Mouse (Mus musculus) stomach, embryonic 16.5 days (tissue): ENCODE results near the gene Trpm4. TPM values are rescaled to one million over a fixed set of nuclear protein-coding genes. Genes with fewer than 3 reads are reported as not detected.
A peak's percentile ranks its signal among the peaks of the same experiment; 100 is the strongest.

Experiments used
- ATAC-seq: fragments of 200-750 bp; cut with Nextera tagmentation; 2 replicates; pipeline ENCODE4 v1.8.0; 2017; ENCODE audit warnings: moderate number of reproducible peaks, moderate TSS enrichment; ENCODE audit not compliant: insufficient read depth, low FRiP score
- H3K27ac ChIP-seq: fragments of 300-500 bp; sonication (generic); 2 replicates; pipeline ENCODE4 v1.5.1; 2014; ENCODE audit warnings: low read length
- H3K27me3 ChIP-seq: fragments of 300-500 bp; sonication (generic); 2 replicates; pipeline ENCODE4 v1.6.1; 2014; ENCODE audit warnings: low read length, control low read depth, mixed read lengths; ENCODE audit not compliant: control insufficient read depth, insufficient read depth
- H3K36me3 ChIP-seq: fragments of 300-500 bp; sonication (generic); 2 replicates; pipeline ENCODE4 v1.6.1; 2014; ENCODE audit warnings: low read length; ENCODE audit not compliant: control insufficient read depth, insufficient read depth
- H3K4me1 ChIP-seq: fragments of 300-500 bp; sonication (generic); 2 replicates; pipeline ENCODE4 v1.6.1; 2014; ENCODE audit warnings: low read length, control low read depth, mixed read lengths; ENCODE audit not compliant: control insufficient read depth, insufficient read depth
- H3K4me2 ChIP-seq: fragments of 300-500 bp; sonication (generic); 2 replicates; pipeline ENCODE4 v1.6.1; 2014; ENCODE audit warnings: low read depth, low read length, mixed read lengths
- H3K4me3 ChIP-seq: fragments of 300-500 bp; sonication (generic); replicated peaks from 2 replicates; pipeline ENCODE4 v1.5.1; 2014; ENCODE audit warnings: mild to moderate bottlenecking, low read length
- H3K9ac ChIP-seq: fragments of 300-500 bp; sonication (generic); 2 replicates; pipeline ENCODE4 v1.6.1; 2014; ENCODE audit warnings: low read length
- H3K9me3 ChIP-seq: fragments of 300-500 bp; sonication (generic); replicated peaks from 2 replicates; pipeline ENCODE4 v1.6.1; 2016; ENCODE audit warnings: low read length, control low read depth; ENCODE audit not compliant: control insufficient read depth
- WGBS: fragments of 180-500 bp; shearing (Covaris S2); extraction: QIAGEN DNeasy Blood & Tissue Kit; methylation state at CpG from one replicate; pipeline ENCODE4 v1.1.7; 2014; 5-methylcytosine and 5-hydroxymethylcytosine counted together
- polyA plus RNA-seq: library from polyadenylated mRNA; unstranded; fragments of >200 nt; fragmentation: Nextera tagmentation; extraction: Ambion mirVana; gene quantifications from 2 replicates; pipeline ENCODE4 v1.2.1, GENCODE M21; 2015

Trpm4 gene
- polyA plus RNA-seq: 30.1 and 32.2 TPM in 2 replicates

DNA sequence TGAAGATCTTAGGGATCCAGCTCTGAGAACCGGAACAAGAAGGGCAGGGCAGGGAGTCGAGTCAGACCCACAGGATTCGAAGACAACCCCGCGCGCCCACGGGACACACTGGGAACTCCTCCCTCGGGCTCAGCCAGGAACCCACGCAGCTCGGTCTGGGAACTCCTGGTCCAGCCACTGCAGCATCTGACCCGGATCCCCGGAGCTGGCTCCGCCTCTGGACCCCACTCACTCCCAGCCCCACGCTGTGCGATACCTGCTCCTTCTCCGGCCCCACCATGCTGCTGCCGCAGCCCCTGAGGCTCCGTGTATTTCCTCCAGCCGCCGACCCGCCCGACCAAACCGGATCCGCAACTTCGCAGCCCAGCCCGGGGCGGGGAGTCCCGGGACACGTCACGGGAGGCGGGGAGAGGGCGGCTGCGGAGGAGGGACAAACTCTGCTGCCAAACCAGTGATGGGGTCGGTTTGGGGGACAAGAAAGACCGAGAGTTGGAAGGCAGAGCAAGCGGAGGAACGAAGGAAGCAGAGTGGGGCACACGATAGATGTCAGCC lies at the start of gene Trpm4:
TSS of gene Trpm4 (minus strand) at position 350 of the 552 bp plus-strand sequence.
- WGBS: under 1% methylated on average over 38 of the region's 38 CpGs
- Histone ChIP-seq H3K4me3 (peak within 1 kb of the TSS; percentile 77), H3K36me3 (no peaks in the 10 kb centered on the region), H3K27me3 (no peaks in the 10 kb centered on the region), H3K4me1 (peaks cover 35% of the 10 kb centered on the region), H3K4me2 (peak within 1 kb of the TSS; percentile 61), H3K9me3 (no peaks in the 10 kb centered on the region), H3K9ac (peak within 1 kb of the TSS; percentile 83), H3K27ac (peak within 1 kb of the TSS; percentile 96)
- peak; percentile 81 for ATAC-seq

DNA sequence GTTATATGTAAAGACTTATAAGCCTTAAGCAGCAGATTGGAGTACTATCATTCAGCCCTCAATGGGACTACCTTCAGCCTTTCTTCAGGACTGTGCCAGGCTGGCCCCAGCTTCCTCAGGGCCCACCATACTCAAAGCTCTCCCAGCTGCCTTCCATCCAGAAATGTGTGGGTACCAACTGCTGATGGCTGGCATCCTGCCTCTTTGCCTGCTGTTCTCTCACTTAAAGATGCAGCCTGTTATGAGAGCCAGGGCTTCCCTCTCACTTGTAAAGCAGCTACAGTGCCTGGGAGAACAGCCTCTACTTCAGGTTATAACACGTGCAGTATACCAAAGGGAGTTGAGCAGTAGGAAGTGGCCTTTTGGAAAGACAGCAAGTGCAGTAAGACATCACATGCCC lies 42.5 kb upstream of the Trpm4 start:
- Histone ChIP-seq H3K27me3 (no peaks in the 10 kb centered on the region), H3K9ac (no peak overlapping the region), H3K27ac (no peak overlapping the region), H3K4me2 (no peak overlapping the region), H3K4me3 (no peak overlapping the region), H3K9me3 (no peaks in the 10 kb centered on the region), H3K36me3 (peaks cover 47% of the 10 kb centered on the region), H3K4me1 (no peaks in the 10 kb centered on the region)
- no peak for ATAC-seq
- 94% methylated on average over 1 of the region's 1 CpGs for WGBS

DNA sequence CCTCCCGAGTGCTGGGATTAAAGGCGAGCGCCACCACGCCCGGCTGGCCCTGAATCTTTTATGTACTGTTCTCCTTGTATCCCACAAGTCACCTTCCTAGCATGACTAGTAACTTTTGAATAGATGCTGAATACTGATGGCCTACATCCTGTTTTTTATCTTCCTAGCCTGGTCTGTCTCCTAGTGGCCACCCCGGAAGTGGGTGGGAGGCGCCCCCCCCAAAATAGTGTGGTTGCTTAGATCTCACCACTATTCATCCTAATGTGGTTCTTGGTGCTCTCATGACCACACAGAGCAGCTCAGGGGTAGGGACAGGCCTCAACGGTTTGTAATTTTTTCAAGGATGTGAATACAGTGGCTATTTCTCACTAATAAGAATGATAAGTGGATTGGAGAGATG lies 41.0 kb upstream of the Trpm4 start:
- 0 out of 2 replicates have a peak, but pooled peaks cover 4% of the 10 kb centered on the region for H3K27me3 ChIP-seq
- H3K4me2 ChIP-seq: no peak overlapping the region
- peaks cover 10% of the 10 kb centered on the region; the same call in 1 of the 2 replicates for H3K4me1 ChIP-seq
- H3K9ac ChIP-seq: no peak overlapping the region
- no peaks in the 10 kb centered on the region for H3K9me3 ChIP-seq
- no peak overlapping the region for H3K27ac ChIP-seq
- H3K36me3 ChIP-seq: peaks cover 41% of the 10 kb centered on the region
- no peak for ATAC-seq
- 89% methylated on average over 8 of the region's 8 CpGs for WGBS
- H3K4me3 ChIP-seq: no peak overlapping the region

DNA sequence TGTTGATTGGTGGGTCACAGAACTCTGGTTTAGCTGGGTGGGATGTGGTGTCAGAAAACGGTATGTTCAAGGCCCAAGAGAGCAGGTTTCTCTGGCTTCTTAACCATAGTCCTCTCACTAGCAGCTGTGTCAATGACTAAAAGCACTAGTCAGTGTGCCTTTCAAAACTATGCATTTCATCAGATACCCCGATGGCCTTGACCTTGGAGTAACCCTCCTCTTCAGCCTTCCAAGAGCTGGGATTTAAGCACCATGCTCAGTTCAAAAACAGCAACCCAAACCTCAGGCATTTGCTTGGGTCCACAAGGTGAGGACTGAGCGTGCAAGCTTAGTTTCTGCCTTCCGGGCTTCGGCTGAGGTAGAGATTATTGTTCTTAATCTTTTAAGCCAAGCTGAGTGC lies 38.8 kb upstream of the Trpm4 start:
- ATAC-seq: no peak
- Histone ChIP-seq H3K4me3 (no peak overlapping the region), H3K4me2 (no peak overlapping the region), H3K9ac (no peak overlapping the region), H3K36me3 (peaks cover 24% of the 10 kb centered on the region), H3K4me1 (peaks cover 17% of the 10 kb centered on the region), H3K9me3 (no peaks in the 10 kb centered on the region), H3K27me3 (peaks cover 18% of the 10 kb centered on the region), H3K27ac (no peak overlapping the region)
- 81% methylated on average over 5 of the region's 5 CpGs for WGBS

DNA sequence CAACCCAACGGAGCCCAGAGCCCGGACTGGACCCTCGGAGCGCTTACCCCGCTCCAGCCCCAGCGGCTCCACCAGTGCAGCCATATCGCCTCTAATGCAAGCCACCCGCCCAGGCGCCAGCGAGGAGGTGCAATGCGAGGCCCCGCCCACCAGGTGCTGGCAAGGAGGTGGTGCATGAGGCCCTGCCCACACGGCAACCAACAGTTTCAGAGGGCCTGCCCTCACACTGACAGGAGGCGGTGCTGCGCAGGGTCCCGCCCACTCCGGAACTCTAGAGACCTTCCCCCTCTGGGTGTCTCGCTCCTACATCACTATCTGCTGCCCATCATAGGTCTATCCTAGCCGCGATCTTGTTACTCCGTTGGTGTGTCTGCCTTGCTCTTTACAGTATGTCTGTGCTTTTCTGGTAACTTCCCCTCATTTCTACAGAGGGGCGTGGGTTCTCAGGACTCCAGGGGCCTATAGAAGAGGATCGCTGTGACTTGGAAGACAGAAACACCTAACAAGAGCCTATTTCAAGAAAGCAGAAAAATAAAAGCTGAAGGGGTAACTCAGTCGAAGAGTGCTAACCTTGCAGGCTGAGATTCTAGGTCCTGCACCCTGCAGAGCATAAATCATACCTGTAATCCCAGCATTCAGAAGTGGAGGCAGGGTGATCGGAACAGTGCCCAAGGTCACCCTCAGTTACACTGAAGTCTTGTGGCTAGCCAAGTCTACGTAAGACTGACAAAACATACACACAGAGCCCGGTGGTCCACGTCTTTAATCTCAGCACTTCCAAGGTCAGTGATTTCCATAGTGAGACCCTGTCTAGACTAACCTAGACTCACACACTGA lies 37.1 kb upstream of the Trpm4 start, which contains the start of gene Lin7b:
TSS of gene Lin7b (minus strand) at position 109 of the 837 bp plus-strand sequence.
- Histone ChIP-seq H3K4me3 (peak within 1 kb of the TSS; percentile 60), H3K27me3 (peaks cover 18% of the 10 kb centered on the region), H3K36me3 (peaks cover 9% of the 10 kb centered on the region; the same call in 1 of the 2 replicates)

DNA sequence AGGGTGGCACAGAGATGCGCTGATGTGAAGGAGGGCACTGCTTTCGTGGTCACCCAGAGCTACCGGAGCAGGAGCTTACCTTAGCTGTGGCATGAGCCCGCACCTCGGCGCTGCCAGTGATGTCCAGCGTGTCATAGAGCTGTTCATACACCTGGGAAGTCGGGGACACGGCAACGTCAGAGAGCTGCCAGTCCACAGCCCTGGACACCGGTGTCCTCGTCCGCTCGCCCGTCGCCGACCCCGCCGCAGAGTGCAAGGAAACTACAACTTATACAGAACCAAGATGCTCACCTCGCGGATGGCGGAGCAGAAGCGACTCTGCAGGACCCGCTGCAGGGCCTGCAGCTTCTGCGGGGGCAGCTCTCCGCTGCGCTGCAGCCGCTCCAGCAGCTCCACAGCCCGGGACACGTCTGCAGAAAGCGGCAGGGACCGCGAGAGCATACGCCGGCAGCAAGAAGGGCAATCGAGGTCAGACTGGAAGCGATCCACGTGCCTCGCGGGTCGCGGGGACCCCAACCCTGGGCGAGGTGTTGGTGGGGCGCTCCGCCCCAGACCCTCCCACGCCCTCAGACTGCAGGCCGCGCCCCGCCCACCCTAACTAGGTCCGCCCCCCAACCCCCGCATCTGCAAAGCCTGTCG lies 36.4 kb upstream of the Trpm4 start:
- Histone ChIP-seq H3K4me3 (peak overlapping the region; percentile 60), H3K4me2 (peak overlapping the region; percentile 99), H3K4me1 (peaks cover 23% of the 10 kb centered on the region), H3K9me3 (no peaks in the 10 kb centered on the region), H3K36me3 (peaks cover 5% of the 10 kb centered on the region; the same call in 1 of the 2 replicates), H3K27ac (no peak overlapping the region), H3K27me3 (peaks cover 18% of the 10 kb centered on the region), H3K9ac (peak overlapping the region; percentile 71)
- 0 out of 2 replicates have a peak, but pooled peaks have one; percentile 0 for ATAC-seq
- 8% methylated on average over 52 of the region's 52 CpGs for WGBS

More for the DNA sequence above, 37.1 kb upstream of the Trpm4 start, which contains the start of gene Lin7b:
- H3K9me3 ChIP-seq: no peaks in the 10 kb centered on the region
- ATAC-seq: peak; percentile 80
- H3K4me2 ChIP-seq: peak within 1 kb of the TSS; percentile 99
- WGBS: 9% methylated on average over 28 of the region's 28 CpGs
- peaks cover 23% of the 10 kb centered on the region for H3K4me1 ChIP-seq
- peak within 1 kb of the TSS; percentile 71 for H3K9ac ChIP-seq
- no peak within 1 kb of the TSS for H3K27ac ChIP-seq

DNA sequence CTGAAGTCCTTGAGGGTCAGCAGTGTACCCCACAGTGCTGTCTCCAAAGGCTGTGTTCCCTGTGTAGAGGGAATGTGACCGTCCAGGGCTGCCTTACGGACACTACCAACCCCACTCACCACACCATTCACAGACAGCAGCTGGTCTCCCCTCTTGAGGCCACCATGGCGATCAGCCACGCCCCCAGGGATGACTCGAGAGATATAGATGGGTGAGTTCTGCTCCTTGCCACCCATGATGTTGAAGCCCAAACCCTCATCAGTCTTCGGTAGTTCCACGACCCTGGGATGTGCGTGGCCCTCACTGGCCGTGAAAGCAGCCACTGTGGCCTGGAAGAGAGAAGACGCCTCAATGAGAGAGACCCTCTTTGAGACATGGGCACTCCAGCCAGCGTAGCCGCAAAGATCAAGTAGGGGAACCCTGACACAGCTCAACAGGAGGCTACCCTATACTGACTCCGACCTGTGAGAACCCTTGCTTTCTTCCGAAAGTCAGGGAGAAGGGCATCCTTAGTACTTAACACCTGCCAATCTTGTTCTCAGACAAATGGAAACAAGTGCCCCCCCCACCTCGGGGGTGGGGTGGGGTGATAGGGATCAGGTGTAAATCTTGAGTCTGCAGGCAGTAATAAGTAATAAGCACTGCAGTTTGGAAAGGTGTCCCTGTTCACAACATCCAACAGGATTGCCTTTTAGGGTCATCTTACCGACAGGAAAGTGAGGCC lies 35.6 kb upstream of the Trpm4 start:
- H3K4me2 ChIP-seq: no peak overlapping the region; the same call in 1 of the 2 replicates
- 75% methylated on average over 16 of the region's 16 CpGs for WGBS
- no peak for ATAC-seq

DNA sequence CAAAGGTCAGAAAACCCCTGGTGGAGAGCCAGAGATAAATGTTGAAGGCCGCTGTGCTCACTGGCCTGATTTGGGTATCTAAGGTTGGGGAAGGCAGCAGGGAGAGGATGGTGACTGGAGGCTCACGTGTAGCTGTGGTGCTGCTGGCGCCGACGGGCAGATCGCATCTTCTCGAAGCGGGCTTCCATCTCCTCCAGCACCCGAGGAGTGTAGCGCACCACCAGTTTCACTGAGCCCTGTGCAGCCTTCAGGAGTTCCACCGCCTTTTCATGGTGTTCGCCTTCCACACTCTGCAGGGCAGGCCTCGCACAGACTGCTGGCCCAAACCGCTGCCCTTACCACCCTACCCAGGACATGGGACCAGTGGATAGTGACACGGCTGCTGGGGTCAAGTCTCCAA lies 34.6 kb upstream of the Trpm4 start:
- no peaks in the 10 kb centered on the region for H3K36me3 ChIP-seq
- H3K4me3 ChIP-seq: no peak overlapping the region
- peak overlapping the region; percentile 70; the same call in 1 of the 2 replicates for H3K9ac ChIP-seq
- peaks cover 22% of the 10 kb centered on the region for H3K27me3 ChIP-seq
- WGBS: 86% methylated on average over 15 of the region's 15 CpGs
- no peak for ATAC-seq
- no peaks in the 10 kb centered on the region for H3K9me3 ChIP-seq
- H3K27ac ChIP-seq: no peak overlapping the region
- peaks cover 23% of the 10 kb centered on the region for H3K4me1 ChIP-seq
- 0 out of 2 replicates have a peak overlapping the region, but pooled peaks have one; percentile 97 for H3K4me2 ChIP-seq

More for the DNA sequence above, 35.6 kb upstream of the Trpm4 start:
- H3K4me1 ChIP-seq: peaks cover 23% of the 10 kb centered on the region
- H3K27me3 ChIP-seq: peaks cover 18% of the 10 kb centered on the region
- no peak overlapping the region for H3K9ac ChIP-seq
- H3K9me3 ChIP-seq: no peaks in the 10 kb centered on the region
- peaks cover 5% of the 10 kb centered on the region; the same call in 1 of the 2 replicates for H3K36me3 ChIP-seq
- H3K27ac ChIP-seq: no peak overlapping the region
- H3K4me3 ChIP-seq: peak overlapping the region; percentile 60; the same call in 1 of the 2 replicates
